Mouse (Mus musculus): ENCODE data around the gene Zfp420. TPM values are rescaled to one million over a fixed set of nuclear protein-coding genes. Genes with fewer than 3 reads are reported as not detected.

Zfp420 gene
- polyA plus RNA-seq, 1 experiment from 2014 or later = 21.7 TPM

GRCm38 (mm10) chr7:29880056-29880455, 20.3 kb downstream of the Zfp420 start:
- no peak for DNase-seq (ENCODE audit: low spot score)
- peaks cover 25% of the 10 kb centered on the region for H3K9me3 ChIP-seq (ENCODE audit: control insufficient read depth, low read length)
- no peak overlapping the region for H3K4me2 ChIP-seq (replicated peaks)
- H3K27me3 ChIP-seq (ENCODE audit: control insufficient read depth, insufficient read depth, low read length) = no peaks in the 10 kb centered on the region
- WGBS = 78% methylated on average over 7 of the region's 7 CpGs
- no peak for ATAC-seq (ENCODE audit: low FRiP score)
- no peaks in the 10 kb centered on the region for H3K4me1 ChIP-seq (replicated peaks; ENCODE audit: control insufficient read depth, insufficient read depth, low read length)
- H3K36me3 ChIP-seq (replicated peaks; ENCODE audit: control insufficient read depth, insufficient read depth) = peaks cover 34% of the 10 kb centered on the region
- no peak overlapping the region for H3K9ac ChIP-seq
- no peak overlapping the region for H3K27ac ChIP-seq
- H3K4me3 ChIP-seq (replicated peaks; ENCODE audit: low read length) = no peak overlapping the region

- no peak overlapping the region for H3K9ac ChIP-seq
- H3K36me3 ChIP-seq (replicated peaks; ENCODE audit: control insufficient read depth, insufficient read depth) = peaks cover 25% of the 10 kb centered on the region
- H3K9me3 ChIP-seq (ENCODE audit: control insufficient read depth, low read length) = peaks cover 21% of the 10 kb centered on the region
- H3K4me1 ChIP-seq (replicated peaks; ENCODE audit: control insufficient read depth, insufficient read depth, low read length) = no peaks in the 10 kb centered on the region
- H3K4me3 ChIP-seq (replicated peaks; ENCODE audit: low read length) = no peak overlapping the region
- ATAC-seq (ENCODE audit: low FRiP score) (no peak), DNase-seq (ENCODE audit: low spot score) (no peak)
- WGBS = 93% methylated on average over 7 of the region's 7 CpGs
- H3K27me3 ChIP-seq (ENCODE audit: control insufficient read depth, insufficient read depth, low read length) = no peaks in the 10 kb centered on the region
- H3K27ac ChIP-seq = no peak overlapping the region
- H3K4me2 ChIP-seq (replicated peaks) = no peak overlapping the region
These were observed 21.1 kb downstream of the Zfp420 start for GRCm38 (mm10) chr7:29880916-29881315.

GRCm38 (mm10) chr7:29890501-29890900, 30.7 kb downstream of the Zfp420 start:
- Histone ChIP-seq H3K4me3 (replicated peaks; ENCODE audit: low read length) (no peak overlapping the region), H3K4me2 (replicated peaks) (no peak overlapping the region), H3K27ac (no peak overlapping the region), H3K9me3 (ENCODE audit: control insufficient read depth, low read length) (peaks cover 66% of the 10 kb centered on the region), H3K27me3 (ENCODE audit: control insufficient read depth, insufficient read depth, low read length) (no peaks in the 10 kb centered on the region), H3K36me3 (replicated peaks; ENCODE audit: control insufficient read depth, insufficient read depth) (peaks cover 59% of the 10 kb centered on the region), H3K9ac (no peak overlapping the region), H3K4me1 (replicated peaks; ENCODE audit: control insufficient read depth, insufficient read depth, low read length) (no peaks in the 10 kb centered on the region)
- 97% methylated on average over 7 of the region's 7 CpGs for WGBS
- ATAC-seq (ENCODE audit: low FRiP score) = no peak
- no peak for DNase-seq (ENCODE audit: low spot score)

DNA sequence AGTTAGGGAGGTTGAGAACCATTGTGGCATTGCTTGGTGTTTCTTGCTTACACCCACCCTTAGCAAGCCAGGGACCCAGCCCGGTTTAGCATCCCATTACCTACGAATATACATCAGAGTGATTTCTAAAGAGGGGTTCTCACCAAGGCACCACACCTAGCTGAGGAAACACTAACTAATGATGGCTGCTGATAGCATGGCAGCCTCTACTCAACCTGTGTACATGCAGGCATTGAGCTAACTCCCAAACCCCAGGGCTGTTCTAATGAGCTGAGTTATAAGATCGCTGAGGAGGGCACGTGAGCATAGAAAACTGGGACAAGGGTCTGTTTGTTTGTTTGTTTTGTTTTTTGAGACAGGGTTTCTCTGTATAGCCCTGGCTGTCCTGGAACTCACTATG, 33.0 kb downstream of the Zfp420 start:
- Histone ChIP-seq H3K27me3 (ENCODE audit: control insufficient read depth, insufficient read depth, low read length) (no peaks in the 10 kb centered on the region), H3K9ac (no peak overlapping the region), H3K4me1 (replicated peaks; ENCODE audit: control insufficient read depth, insufficient read depth, low read length) (no peaks in the 10 kb centered on the region), H3K4me2 (replicated peaks) (no peak overlapping the region), H3K27ac (no peak overlapping the region), H3K9me3 (ENCODE audit: control insufficient read depth, low read length) (peaks cover 51% of the 10 kb centered on the region), H3K4me3 (replicated peaks; ENCODE audit: low read length) (no peak overlapping the region), H3K36me3 (replicated peaks; ENCODE audit: control insufficient read depth, insufficient read depth) (peaks cover 82% of the 10 kb centered on the region)
- DNase-seq (ENCODE audit: low spot score) = no peak
- 98% methylated on average over 4 of the region's 4 CpGs for WGBS
- ATAC-seq (ENCODE audit: low FRiP score) = no peak

DNA sequence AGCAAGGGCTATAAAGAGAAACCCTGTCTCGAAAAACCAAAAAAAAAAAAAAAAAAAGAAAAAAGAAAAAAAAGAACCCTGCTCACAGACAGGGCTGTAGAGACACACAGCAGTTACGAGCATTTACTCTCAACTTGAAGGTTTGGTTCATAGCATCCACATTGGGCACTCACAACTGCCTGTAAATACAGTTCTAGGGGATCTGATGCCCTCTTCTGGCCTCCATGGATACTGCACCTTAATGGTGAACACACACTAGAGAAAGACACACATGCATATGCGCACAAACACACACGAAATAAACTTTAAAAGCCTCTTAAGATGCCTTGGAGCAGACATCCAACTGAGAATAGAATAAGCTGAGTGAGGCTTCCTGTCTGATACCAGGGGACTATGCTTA, 38.6 kb downstream of the Zfp420 start:
- WGBS = 98% methylated on average over 4 of the region's 4 CpGs

DNA sequence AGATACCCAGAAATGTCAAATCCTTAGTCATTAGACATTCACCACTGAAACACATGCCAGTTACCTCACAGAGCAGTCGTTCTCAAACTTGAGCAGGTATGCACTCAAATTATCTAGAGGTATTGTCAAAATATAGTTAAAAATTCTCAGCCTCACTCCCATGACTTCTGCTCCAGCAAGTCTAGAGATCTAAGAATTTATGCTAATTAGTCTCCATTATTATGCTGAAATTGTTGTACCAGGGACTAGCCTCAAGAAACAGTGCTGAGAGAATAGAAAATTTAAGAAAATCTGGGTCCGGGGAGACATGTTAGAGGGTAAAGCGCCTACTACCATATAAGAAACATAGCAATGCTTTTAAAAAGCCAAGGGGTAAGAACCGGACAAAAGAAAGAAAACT, 44.3 kb downstream of the Zfp420 start:
- DNase-seq (ENCODE audit: low spot score) = no peak

More for the DNA sequence above, 38.6 kb downstream of the Zfp420 start:
- Histone ChIP-seq H3K4me2 (replicated peaks) (no peak overlapping the region), H3K4me3 (replicated peaks; ENCODE audit: low read length) (no peak overlapping the region), H3K9ac (no peak overlapping the region), H3K36me3 (replicated peaks; ENCODE audit: control insufficient read depth, insufficient read depth) (peaks cover 97% of the 10 kb centered on the region), H3K9me3 (ENCODE audit: control insufficient read depth, low read length) (peaks cover 32% of the 10 kb centered on the region), H3K27ac (no peak overlapping the region), H3K4me1 (replicated peaks; ENCODE audit: control insufficient read depth, insufficient read depth, low read length) (no peaks in the 10 kb centered on the region), H3K27me3 (ENCODE audit: control insufficient read depth, insufficient read depth, low read length) (no peaks in the 10 kb centered on the region)
- ATAC-seq (ENCODE audit: low FRiP score) (no peak), DNase-seq (ENCODE audit: low spot score) (no peak)

GRCm38 (mm10) chr7:29905966-29906681, 46.3 kb downstream of the Zfp420 start, which contains the start of gene Zfp27:
TSS of gene Zfp27 (minus strand) at chr7:29906572.
- H3K4me3 ChIP-seq (replicated peaks; ENCODE audit: low read length) = peak within 1 kb of the TSS; percentile 43
- peak within 1 kb of the TSS; percentile 94 for H3K27ac ChIP-seq
- peak within 1 kb of the TSS; percentile 55 for H3K4me2 ChIP-seq (replicated peaks)
- H3K9me3 ChIP-seq (ENCODE audit: control insufficient read depth, low read length) = no peaks in the 10 kb centered on the region
- no peaks in the 10 kb centered on the region for H3K27me3 ChIP-seq (ENCODE audit: control insufficient read depth, insufficient read depth, low read length)
- ATAC-seq (ENCODE audit: low FRiP score) (peak; percentile 91), DNase-seq (ENCODE audit: low spot score) (peak; percentile 96)
- H3K36me3 ChIP-seq (replicated peaks; ENCODE audit: control insufficient read depth, insufficient read depth) = peaks cover 29% of the 10 kb centered on the region
- peak within 1 kb of the TSS; percentile 61 for H3K9ac ChIP-seq
- under 1% methylated on average over 22 of the region's 22 CpGs for WGBS
- H3K4me1 ChIP-seq (replicated peaks; ENCODE audit: control insufficient read depth, insufficient read depth, low read length) = peaks cover 21% of the 10 kb centered on the region

More for the DNA sequence above, 44.3 kb downstream of the Zfp420 start:
- Histone ChIP-seq H3K4me1 (replicated peaks; ENCODE audit: control insufficient read depth, insufficient read depth, low read length) (peaks cover 6% of the 10 kb centered on the region), H3K27ac (no peak overlapping the region), H3K36me3 (replicated peaks; ENCODE audit: control insufficient read depth, insufficient read depth) (peaks cover 45% of the 10 kb centered on the region), H3K4me3 (replicated peaks; ENCODE audit: low read length) (no peak overlapping the region), H3K9me3 (ENCODE audit: control insufficient read depth, low read length) (0 out of 2 replicates have a peak, but pooled peaks cover 2% of the 10 kb centered on the region), H3K9ac (no peak overlapping the region), H3K4me2 (replicated peaks) (no peak overlapping the region), H3K27me3 (ENCODE audit: control insufficient read depth, insufficient read depth, low read length) (no peaks in the 10 kb centered on the region)
- 95% methylated on average over 4 of the region's 4 CpGs for WGBS
- no peak for ATAC-seq (ENCODE audit: low FRiP score)

DNA sequence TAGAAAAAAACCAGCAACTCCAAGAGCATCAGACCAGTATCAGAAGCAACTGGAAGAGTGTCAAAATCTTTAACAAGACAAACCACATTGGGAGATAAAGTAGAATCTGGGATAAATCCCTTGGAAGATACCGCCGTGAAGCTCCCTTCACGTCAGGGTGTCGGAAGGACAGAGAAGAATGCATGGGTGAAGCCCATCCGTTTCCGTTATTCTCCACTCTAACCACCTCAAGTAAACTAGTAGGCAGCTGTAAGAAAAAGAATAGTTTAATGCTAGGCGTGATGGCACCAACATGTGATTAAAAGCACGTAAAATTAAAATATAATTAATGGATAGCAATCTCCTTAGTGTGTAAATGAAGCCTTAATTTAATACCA, 46.9 kb downstream of the Zfp420 start:
- H3K27ac ChIP-seq = peak overlapping the region; percentile 94
- 12% methylated on average over 8 of the region's 8 CpGs for WGBS
- H3K4me1 ChIP-seq (replicated peaks; ENCODE audit: control insufficient read depth, insufficient read depth, low read length) = peaks cover 21% of the 10 kb centered on the region
- peak overlapping the region; percentile 61 for H3K9ac ChIP-seq
- H3K27me3 ChIP-seq (ENCODE audit: control insufficient read depth, insufficient read depth, low read length) = no peaks in the 10 kb centered on the region
- no peak for ATAC-seq (ENCODE audit: low FRiP score)
- H3K9me3 ChIP-seq (ENCODE audit: control insufficient read depth, low read length) = no peaks in the 10 kb centered on the region
- H3K4me2 ChIP-seq (replicated peaks) = peak overlapping the region; percentile 55
- H3K4me3 ChIP-seq (replicated peaks; ENCODE audit: low read length) = peak overlapping the region; percentile 43
- DNase-seq (ENCODE audit: low spot score) = no peak
- peaks cover 27% of the 10 kb centered on the region for H3K36me3 ChIP-seq (replicated peaks; ENCODE audit: control insufficient read depth, insufficient read depth)

GRCm38 (mm10) chr7:29907206-29907605, 47.4 kb downstream of the Zfp420 start:
- Histone ChIP-seq H3K4me2 (replicated peaks) (peak overlapping the region; percentile 55), H3K27me3 (ENCODE audit: control insufficient read depth, insufficient read depth, low read length) (no peaks in the 10 kb centered on the region), H3K36me3 (replicated peaks; ENCODE audit: control insufficient read depth, insufficient read depth) (peaks cover 29% of the 10 kb centered on the region), H3K4me3 (replicated peaks; ENCODE audit: low read length) (no peak overlapping the region), H3K4me1 (replicated peaks; ENCODE audit: control insufficient read depth, insufficient read depth, low read length) (peaks cover 21% of the 10 kb centered on the region), H3K27ac (peak overlapping the region; percentile 94), H3K9ac (peak overlapping the region; percentile 61; the same call in 1 of the 2 replicates), H3K9me3 (ENCODE audit: control insufficient read depth, low read length) (no peaks in the 10 kb centered on the region)
- 90% methylated on average over 5 of the region's 5 CpGs for WGBS
- ATAC-seq (ENCODE audit: low FRiP score) = no peak
- DNase-seq (ENCODE audit: low spot score) = no peak
